Mouse (Mus musculus) cerebellum, postnatal 4 days (tissue): Measurements from ENCODE around the gene Ttc7b.

Experiments
- DNase-seq, 2 experiments: peaks; one replicate each; pipeline ENCODE4 v3.0.0; 2022; ENCODE audit warnings: low spot score in 2 of 2, mixed read lengths in 1 of 2

The Ttc7b gene

GRCm38 (mm10) chr12:100275850-100276249 lies 244.8 kb downstream of the Ttc7b start:
- peak in 1 of 2 experiments; percentile 60 for DNase-seq

- DNase-seq: no peak
Observed at GRCm38 (mm10) chr12:100273033-100273432, 247.6 kb downstream of the Ttc7b start.

GRCm38 (mm10) chr12:100269967-100270662 lies 250.5 kb downstream of the Ttc7b start:
- DNase-seq: no peak

GRCm38 (mm10) chr12:100268011-100268410 lies 252.6 kb downstream of the Ttc7b start:
- DNase-seq: peak in 1 of 2 experiments; percentile 34

- peak; percentile 44 to 69 for DNase-seq
Observed at GRCm38 (mm10) chr12:100265546-100266309, 254.9 kb downstream of the Ttc7b start.

GRCm38 (mm10) chr12:100264941-100265340 lies 255.7 kb downstream of the Ttc7b start:
- no peak for DNase-seq

- DNase-seq: no peak
Observed at GRCm38 (mm10) chr12:100262846-100263245, 257.8 kb downstream of the Ttc7b start.

- no peak for DNase-seq
Observed at GRCm38 (mm10) chr12:100261761-100262160, 258.9 kb downstream of the Ttc7b start.

GRCm38 (mm10) chr12:100260151-100260550 lies 260.5 kb downstream of the Ttc7b start:
- DNase-seq: no peak

GRCm38 (mm10) chr12:100257779-100258178 lies 262.8 kb downstream of the Ttc7b start:
- DNase-seq: no peak

- no peak for DNase-seq
Observed at GRCm38 (mm10) chr12:100255441-100255949, 265.1 kb downstream of the Ttc7b start.

- DNase-seq: no peak
Observed at GRCm38 (mm10) chr12:100254471-100254870, 266.2 kb downstream of the Ttc7b start.
